Mouse (Mus musculus): ENCODE results near the gene Klhl10.

GRCm38 (mm10) chr11:100393733-100394132, 48.0 kb upstream of the Klhl10 start:
- TF ChIP-seq CTCF (IDR thresholded peaks at IDR 0.05; ENCODE audit: low read depth), result no peak
- no peak for TF ChIP-seq EP300 (IDR thresholded peaks at IDR 0.05; ENCODE audit: low read depth)

Measured in heart, postnatal 0 days (tissue).